Mouse (Mus musculus) spleen, postnatal 10 days (tissue): ENCODE data around the gene 1300017J02Rik.

Experiments used
- DNase-seq, 2 experiments: peaks; one replicate each; pipeline ENCODE4 v3.0.0; 2021 to 2022; ENCODE audit warnings: low spot score in 2 of 2

Gene 1300017J02Rik

GRCm38 (mm10) chr9:103274819-103275218, 30.1 kb downstream of the 1300017J02Rik start:
- no peak for DNase-seq

DNA sequence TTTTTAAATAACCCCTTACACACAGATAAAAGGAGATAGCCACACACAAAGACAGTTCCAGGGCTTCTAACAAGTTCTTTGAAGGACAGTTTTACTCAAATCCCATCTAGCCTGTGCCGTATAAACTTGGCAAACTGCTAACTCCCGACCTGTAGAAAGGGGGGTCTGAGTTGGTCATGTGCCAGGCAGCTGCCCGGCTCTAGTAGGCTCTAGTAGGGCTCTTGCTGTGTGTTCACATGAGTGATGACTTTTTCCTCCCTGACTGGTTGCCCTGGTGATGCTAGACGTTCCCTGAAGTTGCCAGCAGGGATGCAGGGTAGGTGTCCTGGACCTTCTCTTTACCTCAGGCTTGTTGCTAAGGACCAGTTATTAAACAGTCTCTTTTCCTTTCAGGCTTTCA, 33.8 kb downstream of the 1300017J02Rik start:
- DNase-seq = no peak

DNA sequence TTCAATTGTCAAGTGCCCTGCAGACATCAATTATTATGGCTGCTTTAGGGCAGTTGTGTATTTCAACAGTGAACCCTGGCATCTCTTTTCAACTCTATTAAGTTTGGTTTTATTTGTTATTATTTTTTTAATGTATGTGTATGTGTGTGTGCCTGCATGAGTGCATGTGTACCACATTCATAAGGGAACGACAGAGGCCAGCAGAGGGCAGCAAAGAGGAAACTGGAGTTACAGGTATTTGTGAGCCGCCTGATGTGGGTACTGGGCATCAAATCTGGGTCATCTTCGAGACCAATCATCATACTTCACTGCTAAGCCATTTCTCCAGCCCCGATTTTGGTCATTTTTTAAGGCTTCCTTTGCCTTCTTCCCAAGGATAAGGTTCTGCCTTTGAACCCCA, 39.1 kb downstream of the 1300017J02Rik start:
- DNase-seq = no peak

DNA sequence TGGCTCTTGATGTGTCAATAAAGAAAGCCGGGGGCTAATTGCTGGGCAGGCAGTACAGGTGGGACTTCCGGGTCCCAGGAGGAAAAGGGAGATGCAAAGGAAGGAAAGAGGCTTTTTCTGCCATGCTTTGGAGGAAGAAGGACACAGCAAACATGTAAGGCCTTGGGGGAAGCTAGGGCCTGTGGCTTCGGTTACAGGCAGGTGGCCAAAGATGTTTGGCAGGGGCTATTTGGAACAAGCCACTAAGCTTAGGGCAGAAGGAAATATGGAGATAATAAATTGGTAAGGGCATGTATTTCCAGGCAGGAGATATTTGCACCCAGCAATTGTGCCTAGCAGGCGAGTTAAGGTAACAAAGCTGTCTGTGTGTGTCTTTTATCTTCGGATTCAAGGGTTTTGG, 52.0 kb downstream of the 1300017J02Rik start:
- DNase-seq = no peak

GRCm38 (mm10) chr9:103248618-103249017, 56.3 kb downstream of the 1300017J02Rik start:
- no peak for DNase-seq

GRCm38 (mm10) chr9:103246526-103247168, 58.2 kb downstream of the 1300017J02Rik start:
- no peak for DNase-seq

GRCm38 (mm10) chr9:103243640-103244039, 61.2 kb downstream of the 1300017J02Rik start:
- no peak for DNase-seq

DNA sequence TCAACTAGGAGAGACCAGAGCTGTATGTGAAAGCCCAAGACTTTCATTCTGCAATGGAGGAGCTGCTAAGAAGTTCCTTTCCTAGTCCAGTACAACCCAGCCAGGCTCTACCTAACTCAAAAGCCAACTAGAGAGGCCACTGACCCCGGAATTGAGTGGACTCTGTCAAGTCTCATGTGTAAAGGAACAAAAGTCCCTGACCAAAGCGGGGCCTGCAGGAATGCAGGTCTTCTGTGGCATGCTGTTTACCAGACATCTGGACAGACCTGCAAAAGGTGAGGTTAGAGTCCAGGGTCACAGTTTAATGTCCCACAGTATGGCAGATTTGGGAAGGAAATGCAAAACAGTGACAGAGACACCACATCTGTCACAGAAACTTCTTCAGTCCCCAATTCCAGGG, 63.7 kb downstream of the 1300017J02Rik start:
- no peak for DNase-seq

DNA sequence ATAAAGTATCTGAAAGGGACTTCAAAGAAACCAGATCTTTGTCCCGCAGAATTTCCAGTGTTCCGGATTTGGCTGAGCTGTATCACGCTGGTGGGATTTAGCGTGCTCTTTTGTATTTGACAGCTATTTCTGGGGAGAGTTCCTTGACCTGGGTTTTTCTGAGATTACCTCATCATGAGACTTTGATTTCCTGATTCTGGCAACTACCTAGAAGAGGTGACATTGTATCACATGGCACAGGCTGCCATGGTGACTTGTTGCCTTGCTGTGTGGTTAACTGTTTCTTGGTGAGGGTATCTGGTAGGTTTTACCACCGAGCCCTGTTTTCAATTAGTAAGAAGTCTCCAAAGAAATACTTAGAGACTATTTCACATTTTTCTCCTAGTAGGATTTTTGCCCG, 65.4 kb downstream of the 1300017J02Rik start:
- DNase-seq = no peak

DNA sequence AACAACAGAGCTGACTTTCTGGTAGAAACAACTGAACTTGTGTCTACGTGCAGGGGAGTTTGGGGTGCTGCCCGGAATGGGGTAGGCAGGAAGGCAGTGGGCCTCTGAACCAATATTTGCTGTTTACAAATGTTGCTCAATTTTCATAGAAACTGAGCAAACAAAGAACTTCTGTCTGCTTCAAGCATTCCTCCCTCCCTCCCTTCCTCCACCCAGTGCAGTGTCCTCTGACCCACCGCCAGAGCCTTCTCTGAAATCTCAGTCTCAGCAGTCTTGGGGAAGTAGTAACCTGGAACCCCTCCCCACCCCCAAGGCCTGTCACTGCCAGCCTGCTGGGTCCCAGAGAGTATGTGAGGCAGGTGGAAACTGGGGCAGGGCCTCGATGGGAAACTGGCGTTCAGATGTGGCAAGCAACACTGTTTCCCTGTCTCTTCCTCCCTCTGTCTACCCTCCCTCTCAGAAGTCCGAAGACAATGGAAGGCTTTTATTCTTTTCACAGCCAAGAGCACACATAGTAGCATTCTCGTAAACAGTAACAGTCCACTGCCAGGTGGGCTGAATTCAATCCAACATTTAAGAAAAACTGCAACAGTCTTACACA, 70.2 kb downstream of the 1300017J02Rik start:
- no peak for DNase-seq

GRCm38 (mm10) chr9:103234059-103234458, 70.8 kb downstream of the 1300017J02Rik start:
- DNase-seq = no peak

- DNase-seq = no peak
Measured at GRCm38 (mm10) chr9:103233006-103233395, 71.9 kb downstream of the 1300017J02Rik start.

DNA sequence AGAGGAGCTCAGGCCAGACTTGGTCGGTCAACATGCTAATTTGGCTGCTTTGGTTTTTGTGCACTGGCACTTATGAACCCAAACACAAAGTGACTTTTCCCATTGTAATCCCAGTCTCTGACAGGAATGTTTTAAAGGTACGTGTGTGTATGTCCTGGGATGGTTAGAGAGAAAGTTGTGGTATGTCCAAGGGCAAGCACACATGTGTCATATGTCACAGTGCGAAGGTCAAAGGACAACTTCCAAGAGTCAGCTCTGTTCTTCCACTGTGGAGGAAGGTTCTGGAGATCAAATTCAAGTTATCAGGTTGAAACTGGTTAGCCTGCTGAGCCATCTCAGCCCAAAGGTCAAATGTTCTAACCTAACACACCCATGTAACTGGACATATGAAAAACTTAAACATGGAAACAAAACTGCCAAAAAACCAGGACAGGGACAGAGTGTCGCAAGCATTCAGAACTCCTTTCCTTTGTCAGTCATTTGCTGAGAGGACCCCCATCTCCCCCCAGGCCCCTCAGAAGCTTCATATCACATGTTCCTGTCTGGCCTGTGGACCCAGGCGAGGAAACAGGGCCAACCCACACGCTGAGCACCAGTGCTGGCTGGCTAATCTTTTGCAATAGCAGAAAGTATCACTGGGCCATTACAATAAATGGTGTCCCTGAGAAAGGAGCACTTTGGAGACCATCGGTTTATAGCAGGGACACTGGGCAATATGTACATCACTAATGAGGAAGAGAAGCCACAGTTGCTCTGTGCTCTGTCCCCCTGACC, 72.5 kb downstream of the 1300017J02Rik start:
- DNase-seq = no peak

- DNase-seq = peak in 1 of 2 experiments; percentile 40
Measured at GRCm38 (mm10) chr9:103230151-103230951, 74.5 kb downstream of the 1300017J02Rik start, which contains the start of the genes Gm20425 and Trf. Gene Gm20425 (minus strand): TSS chr9:103230307. Gene Trf (minus strand): TSS chr9:103230444.

- DNase-seq = no peak
Measured at GRCm38 (mm10) chr9:103229037-103229867, 75.6 kb downstream of the 1300017J02Rik start.

GRCm38 (mm10) chr9:103228370-103229003, 76.4 kb downstream of the 1300017J02Rik start:
- no peak for DNase-seq

DNA sequence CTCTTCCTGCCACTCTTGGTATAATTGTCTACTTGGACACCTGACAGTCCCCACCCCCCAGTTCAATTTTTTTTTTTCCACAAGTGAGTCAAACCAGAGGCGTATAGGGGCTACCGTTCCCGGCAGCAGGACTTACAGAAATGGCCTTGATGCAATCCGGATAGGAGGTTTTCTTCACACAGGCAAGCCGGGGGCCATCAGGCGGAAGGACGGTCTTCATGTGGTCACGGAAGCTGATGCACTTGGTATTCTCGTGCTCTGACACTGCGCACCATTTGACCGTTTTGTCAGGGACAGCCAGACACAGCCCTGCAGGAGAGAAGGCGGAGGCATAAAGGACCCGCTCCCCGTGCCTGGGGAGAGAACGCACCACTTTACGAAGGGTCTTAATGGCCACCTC, 77.1 kb downstream of the 1300017J02Rik start:
- DNase-seq = no peak

DNA sequence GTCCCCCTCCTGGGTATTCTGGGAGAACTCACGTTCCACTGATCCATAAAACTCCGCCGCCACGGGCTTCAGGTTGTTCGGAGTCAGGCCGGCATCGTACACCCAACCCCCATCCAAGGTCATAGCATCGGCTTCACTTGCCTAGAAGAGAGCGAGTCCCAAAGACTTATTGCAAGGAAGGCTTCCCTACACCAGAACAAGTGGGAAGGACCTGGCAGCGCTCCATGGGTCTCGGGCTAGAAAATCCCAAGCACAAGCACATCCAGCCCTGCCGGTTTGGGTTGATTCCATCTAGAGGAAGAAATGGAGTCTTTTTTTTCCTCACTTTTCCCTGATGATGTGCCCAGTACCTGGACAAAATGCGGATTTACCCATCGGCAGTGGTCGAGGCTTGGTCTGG, 78.1 kb downstream of the 1300017J02Rik start:
- DNase-seq = no peak

GRCm38 (mm10) chr9:103225464-103225863, 79.4 kb downstream of the 1300017J02Rik start:
- DNase-seq = peak in 1 of 2 experiments; percentile 54

DNA sequence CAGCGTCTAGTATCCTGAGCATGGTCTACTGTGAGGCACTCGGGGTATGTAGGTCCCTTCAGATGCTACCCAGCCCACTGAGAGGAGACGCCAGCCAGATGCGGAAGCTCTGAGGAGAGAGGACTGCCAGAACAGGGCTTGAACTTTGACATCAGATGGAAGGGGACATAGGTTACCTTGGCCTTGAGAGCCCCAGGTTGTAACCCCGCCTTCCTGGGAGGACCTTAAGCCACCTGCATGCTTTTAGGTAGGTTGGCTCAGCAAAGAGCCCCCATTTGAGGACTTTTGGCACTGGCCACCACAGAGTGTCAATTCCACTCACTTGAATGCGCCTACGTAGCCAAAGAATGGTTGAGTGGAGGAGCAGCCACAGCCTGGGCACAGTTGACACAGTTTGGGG, 80.2 kb downstream of the 1300017J02Rik start:
- no peak for DNase-seq

- DNase-seq = no peak
Measured at GRCm38 (mm10) chr9:103214281-103214680, 90.6 kb downstream of the 1300017J02Rik start.
